Mouse (Mus musculus) erythroblast, embryonic 14.5 days (primary cell): ENCODE measurements around the gene Xylt1.

ENCODE experiments used
- GATA1 ChIP-seq: IDR thresholded peaks from 2 replicates; pipeline ENCODE4 v1.6.1; 2012; ENCODE audit warnings: low read length, inconsistent platforms, mixed read lengths
- TAL1 ChIP-seq: IDR thresholded peaks from 3 replicates; pipeline ENCODE4 v1.6.1; 2012; ENCODE audit warnings: low read length, inconsistent platforms, mixed read lengths

DNA sequence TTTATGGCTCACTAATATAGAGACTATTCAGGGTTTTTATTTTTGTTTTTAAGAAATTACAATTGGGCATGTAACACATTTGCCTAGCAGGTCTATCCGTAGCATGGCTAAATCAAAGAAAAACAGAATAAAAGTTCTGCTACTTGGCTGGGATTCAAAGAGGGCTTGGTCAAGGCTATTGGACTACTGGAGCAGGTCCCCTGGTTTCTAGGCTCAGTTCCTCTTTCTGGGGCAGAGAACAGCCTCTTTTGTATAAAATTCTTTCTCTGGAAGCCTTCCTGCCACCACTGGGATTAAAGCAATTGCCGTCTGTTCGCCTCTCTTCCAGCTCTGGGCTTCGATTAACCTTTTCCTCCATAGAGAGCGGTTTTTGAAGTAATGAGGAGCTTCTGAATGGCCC lies 100.1 kb downstream of the Xylt1 start:
- TF ChIP-seq TAL1 (no peak), GATA1 (no peak)
